Mouse (Mus musculus): Measurements from ENCODE around the gene Nbea.

The Nbea gene

GRCm38 (mm10) chr3:55777501-55777900, 406.0 kb downstream of the Nbea start:
- no peaks in the 10 kb centered on the region for H3K36me3 ChIP-seq (ENCODE audit: control insufficient read depth, insufficient read depth, low read length, poor library complexity, severe bottlenecking)
- DNase-seq (ENCODE audit: low read depth, low spot score): no peak
- H3K27me3 ChIP-seq (ENCODE audit: control insufficient read depth, insufficient read depth, low read length, poor library complexity, severe bottlenecking): no peaks in the 10 kb centered on the region

GRCm38 (mm10) chr3:55775753-55776152, 407.7 kb downstream of the Nbea start:
- Histone ChIP-seq H3K27me3 (ENCODE audit: control insufficient read depth, insufficient read depth, low read length, poor library complexity, severe bottlenecking) (no peaks in the 10 kb centered on the region), H3K36me3 (ENCODE audit: control insufficient read depth, insufficient read depth, low read length, poor library complexity, severe bottlenecking) (no peaks in the 10 kb centered on the region)
- no peak for DNase-seq (ENCODE audit: low read depth, low spot score)

GRCm38 (mm10) chr3:55775245-55775644, 408.3 kb downstream of the Nbea start:
- Histone ChIP-seq H3K36me3 (ENCODE audit: control insufficient read depth, insufficient read depth, low read length, poor library complexity, severe bottlenecking) (no peaks in the 10 kb centered on the region), H3K27me3 (ENCODE audit: control insufficient read depth, insufficient read depth, low read length, poor library complexity, severe bottlenecking) (no peaks in the 10 kb centered on the region)
- no peak for DNase-seq (ENCODE audit: low read depth, low spot score)

- no peak for DNase-seq (ENCODE audit: low read depth, low spot score)
- no peaks in the 10 kb centered on the region for H3K36me3 ChIP-seq (ENCODE audit: control insufficient read depth, insufficient read depth, low read length, poor library complexity, severe bottlenecking)
- no peaks in the 10 kb centered on the region for H3K27me3 ChIP-seq (ENCODE audit: control insufficient read depth, insufficient read depth, low read length, poor library complexity, severe bottlenecking)
These were observed 409.3 kb downstream of the Nbea start for GRCm38 (mm10) chr3:55774203-55774602.

- no peaks in the 10 kb centered on the region for H3K36me3 ChIP-seq (ENCODE audit: control insufficient read depth, insufficient read depth, low read length, poor library complexity, severe bottlenecking)
- DNase-seq (ENCODE audit: low read depth, low spot score): no peak
- no peaks in the 10 kb centered on the region for H3K27me3 ChIP-seq (ENCODE audit: control insufficient read depth, insufficient read depth, low read length, poor library complexity, severe bottlenecking)
These were observed 414.2 kb downstream of the Nbea start for GRCm38 (mm10) chr3:55769308-55769707.

- H3K36me3 ChIP-seq (ENCODE audit: control insufficient read depth, insufficient read depth, low read length, poor library complexity, severe bottlenecking): no peaks in the 10 kb centered on the region
- no peaks in the 10 kb centered on the region for H3K27me3 ChIP-seq (ENCODE audit: control insufficient read depth, insufficient read depth, low read length, poor library complexity, severe bottlenecking)
- no peak for DNase-seq (ENCODE audit: low read depth, low spot score)
These were observed 414.8 kb downstream of the Nbea start for GRCm38 (mm10) chr3:55768654-55769053.

GRCm38 (mm10) chr3:55763591-55763990, 419.9 kb downstream of the Nbea start:
- no peaks in the 10 kb centered on the region for H3K27me3 ChIP-seq (ENCODE audit: control insufficient read depth, insufficient read depth, low read length, poor library complexity, severe bottlenecking)
- no peak for DNase-seq (ENCODE audit: low read depth, low spot score)
- no peaks in the 10 kb centered on the region for H3K36me3 ChIP-seq (ENCODE audit: control insufficient read depth, insufficient read depth, low read length, poor library complexity, severe bottlenecking)

GRCm38 (mm10) chr3:55758297-55758696, 425.2 kb downstream of the Nbea start:
- no peaks in the 10 kb centered on the region for H3K36me3 ChIP-seq (ENCODE audit: control insufficient read depth, insufficient read depth, low read length, poor library complexity, severe bottlenecking)
- no peaks in the 10 kb centered on the region for H3K27me3 ChIP-seq (ENCODE audit: control insufficient read depth, insufficient read depth, low read length, poor library complexity, severe bottlenecking)
- DNase-seq (ENCODE audit: low read depth, low spot score): no peak

GRCm38 (mm10) chr3:55756602-55757190, 426.8 kb downstream of the Nbea start:
- Histone ChIP-seq H3K27me3 (ENCODE audit: control insufficient read depth, insufficient read depth, low read length, poor library complexity, severe bottlenecking) (no peaks in the 10 kb centered on the region), H3K36me3 (ENCODE audit: control insufficient read depth, insufficient read depth, low read length, poor library complexity, severe bottlenecking) (no peaks in the 10 kb centered on the region)
- DNase-seq (ENCODE audit: low read depth, low spot score): no peak

- no peaks in the 10 kb centered on the region for H3K36me3 ChIP-seq (ENCODE audit: control insufficient read depth, insufficient read depth, low read length, poor library complexity, severe bottlenecking)
- no peak for DNase-seq (ENCODE audit: low read depth, low spot score)
- no peaks in the 10 kb centered on the region for H3K27me3 ChIP-seq (ENCODE audit: control insufficient read depth, insufficient read depth, low read length, poor library complexity, severe bottlenecking)
These were observed 427.5 kb downstream of the Nbea start for GRCm38 (mm10) chr3:55755805-55756601.

GRCm38 (mm10) chr3:55754981-55755608, 428.4 kb downstream of the Nbea start:
- no peak for DNase-seq (ENCODE audit: low read depth, low spot score)
- H3K27me3 ChIP-seq (ENCODE audit: control insufficient read depth, insufficient read depth, low read length, poor library complexity, severe bottlenecking): no peaks in the 10 kb centered on the region
- H3K36me3 ChIP-seq (ENCODE audit: control insufficient read depth, insufficient read depth, low read length, poor library complexity, severe bottlenecking): no peaks in the 10 kb centered on the region

GRCm38 (mm10) chr3:55753872-55754271, 429.6 kb downstream of the Nbea start:
- H3K27me3 ChIP-seq (ENCODE audit: control insufficient read depth, insufficient read depth, low read length, poor library complexity, severe bottlenecking): no peaks in the 10 kb centered on the region
- DNase-seq (ENCODE audit: low read depth, low spot score): no peak
- H3K36me3 ChIP-seq (ENCODE audit: control insufficient read depth, insufficient read depth, low read length, poor library complexity, severe bottlenecking): no peaks in the 10 kb centered on the region

- no peaks in the 10 kb centered on the region for H3K27me3 ChIP-seq (ENCODE audit: control insufficient read depth, insufficient read depth, low read length, poor library complexity, severe bottlenecking)
- DNase-seq (ENCODE audit: low read depth, low spot score): no peak
- H3K36me3 ChIP-seq (ENCODE audit: control insufficient read depth, insufficient read depth, low read length, poor library complexity, severe bottlenecking): no peaks in the 10 kb centered on the region
These were observed 430.9 kb downstream of the Nbea start for GRCm38 (mm10) chr3:55752558-55752957.

- no peaks in the 10 kb centered on the region for H3K36me3 ChIP-seq (ENCODE audit: control insufficient read depth, insufficient read depth, low read length, poor library complexity, severe bottlenecking)
- DNase-seq (ENCODE audit: low read depth, low spot score): no peak
- H3K27me3 ChIP-seq (ENCODE audit: control insufficient read depth, insufficient read depth, low read length, poor library complexity, severe bottlenecking): no peaks in the 10 kb centered on the region
These were observed 432.1 kb downstream of the Nbea start for GRCm38 (mm10) chr3:55751363-55751762.

GRCm38 (mm10) chr3:55750445-55751065, 432.9 kb downstream of the Nbea start:
- Histone ChIP-seq H3K36me3 (ENCODE audit: control insufficient read depth, insufficient read depth, low read length, poor library complexity, severe bottlenecking) (no peaks in the 10 kb centered on the region), H3K27me3 (ENCODE audit: control insufficient read depth, insufficient read depth, low read length, poor library complexity, severe bottlenecking) (no peaks in the 10 kb centered on the region)
- no peak for DNase-seq (ENCODE audit: low read depth, low spot score)
